In genomic region chr11:100406995-100407705, GRCm38 (mm10) we compare ENCODE assay signal across 15 mouse cellular contexts. TPM values are rescaled to one million over a fixed set of nuclear protein-coding genes. Genes with fewer than 3 reads are reported as not detected.
A peak's percentile ranks its signal among the peaks of the same experiment; 100 is the strongest.
DNase-seq lines count a peak whose midpoint lies in the region; ATAC-seq and TF ChIP-seq lines count a peak whose summit lies in the region.
"Had no signal": no experiment of that assay in that cellular context is flagged by ENCODE, and none has a peak within 500 bp of the region (broad histone marks: within the 10 kb centered on the region; RNA-seq: fewer than 3 reads in every experiment).

No protein-coding gene starts in this region.

- no peak overlapping the region for H3K4me2 ChIP-seq in midbrain, embryonic 12.5 days (replicated peaks)
- no peak overlapping the region for H3K4me2 ChIP-seq in midbrain, embryonic 13.5 days (replicated peaks)
- no peak overlapping the region for H3K4me2 ChIP-seq in stomach, postnatal 0 days (replicated peaks; ENCODE audit: low read depth)
- no peak overlapping the region for H3K4me2 ChIP-seq in kidney, embryonic 15.5 days
- H3K4me2 ChIP-seq: hindbrain, embryonic 15.5 days; limb, embryonic 13.5 days; neural tube, embryonic 13.5 days had no signal

- no peak for TF ChIP-seq POLR2A in cerebellum, adult 2 months (IDR thresholded peaks at IDR 0.05; ENCODE audit: borderline replicate concordance, insufficient read depth, low read length)

- peaks cover 3% of the 10 kb centered on the region; the same call in 1 of the 2 replicates for H3K4me1 ChIP-seq in midbrain, embryonic 12.5 days
- peaks cover 10% of the 10 kb centered on the region for H3K4me1 ChIP-seq in midbrain, embryonic 13.5 days (replicated peaks)
- peaks cover 45% of the 10 kb centered on the region for H3K4me1 ChIP-seq in cerebellum, adult 2 months (ENCODE audit: control insufficient read depth, insufficient read depth, low read length)
- peaks cover 12% of the 10 kb centered on the region for H3K4me1 ChIP-seq in stomach, postnatal 0 days (replicated peaks; ENCODE audit: control insufficient read depth, insufficient read depth)
- peaks cover 45% of the 10 kb centered on the region for H3K4me1 ChIP-seq in kidney, embryonic 15.5 days

- no peak for TF ChIP-seq EP300 in stomach, postnatal 0 days (optimal IDR thresholded peaks at IDR 0.05)

- no peak overlapping the region for H3K4me3 ChIP-seq in midbrain, embryonic 12.5 days
- no peak overlapping the region for H3K4me3 ChIP-seq in midbrain, embryonic 13.5 days (replicated peaks)
- H3K4me3 ChIP-seq in cerebellum, adult 2 months (replicated peaks; ENCODE audit: insufficient read depth, low read depth, low read length) = peak overlapping the region; percentile 17
- H3K4me3 ChIP-seq in stomach, postnatal 0 days (ENCODE audit: low read depth, low read length) = no peak overlapping the region
- H3K4me3 ChIP-seq in kidney, embryonic 15.5 days (replicated peaks) = no peak overlapping the region
- H3K4me3 ChIP-seq: gastrocnemius, adult 2 months; heart, adult 2 months; hindbrain, embryonic 15.5 days; limb, embryonic 13.5 days; megakaryocyte, embryonic 14.5 days; neural tube, embryonic 13.5 days had no signal

- 0 out of 2 replicates have a peak overlapping the region, but pooled peaks have one; percentile 15 for H3K9ac ChIP-seq in midbrain, embryonic 12.5 days (replicated peaks)
- H3K9ac ChIP-seq in midbrain, embryonic 13.5 days (replicated peaks) = no peak overlapping the region
- no peak overlapping the region for H3K9ac ChIP-seq in stomach, postnatal 0 days (ENCODE audit: low read length)
- no peak overlapping the region for H3K9ac ChIP-seq in kidney, embryonic 15.5 days
- H3K9ac ChIP-seq: hindbrain, embryonic 15.5 days; limb, embryonic 13.5 days; neural tube, embryonic 13.5 days had no signal

- no peaks in the 10 kb centered on the region for H3K9me3 ChIP-seq in midbrain, embryonic 12.5 days
- no peaks in the 10 kb centered on the region for H3K9me3 ChIP-seq in midbrain, embryonic 13.5 days
- no peaks in the 10 kb centered on the region for H3K9me3 ChIP-seq in stomach, postnatal 0 days (ENCODE audit: control insufficient read depth, low read length)
- H3K9me3 ChIP-seq in kidney, embryonic 15.5 days (replicated peaks) = no peaks in the 10 kb centered on the region
- H3K9me3 ChIP-seq: hindbrain, embryonic 15.5 days; limb, embryonic 13.5 days; megakaryocyte, embryonic 14.5 days; neural tube, embryonic 13.5 days had no signal

- no peak for TF ChIP-seq CTCF in cerebellum, adult 2 months (IDR thresholded peaks at IDR 0.05; ENCODE audit: borderline replicate concordance, insufficient read depth, low read depth, low read length)
- TF ChIP-seq CTCF in stomach, postnatal 0 days (IDR thresholded peaks at IDR 0.05; ENCODE audit: low read depth) = no peak

- 0 out of 2 replicates have a peak, but pooled peaks cover under 1% of the 10 kb centered on the region for H3K27me3 ChIP-seq in midbrain, embryonic 12.5 days
- no peaks in the 10 kb centered on the region for H3K27me3 ChIP-seq in midbrain, embryonic 13.5 days
- H3K27me3 ChIP-seq in cerebellum, adult 2 months (ENCODE audit: control insufficient read depth, insufficient read depth, low read length) = no peaks in the 10 kb centered on the region
- H3K27me3 ChIP-seq in stomach, postnatal 0 days (ENCODE audit: control insufficient read depth, insufficient read depth, low read length) = no peaks in the 10 kb centered on the region
- no peaks in the 10 kb centered on the region for H3K27me3 ChIP-seq in kidney, embryonic 15.5 days
- H3K27me3 ChIP-seq: hindbrain, embryonic 15.5 days; limb, embryonic 13.5 days; neural tube, embryonic 13.5 days had no signal

- DNase-seq in cerebellum, adult 2 months = peak; percentile 89 to 98
- peak; percentile 80 to 90 for DNase-seq in cerebellum, postnatal 14 days
- DNase-seq in stomach, postnatal 0 days (ENCODE audit: low spot score) = no peak
- no peak for DNase-seq in kidney, postnatal 10 days

- no peak for ATAC-seq in midbrain, embryonic 12.5 days (ENCODE audit: low FRiP score, low read depth)
- no peak for ATAC-seq in midbrain, embryonic 13.5 days
- ATAC-seq in stomach, postnatal 0 days (ENCODE audit: low FRiP score, low TSS enrichment) = no peak
- ATAC-seq in kidney, embryonic 15.5 days (replicated peaks; ENCODE audit: low FRiP score) = no peak
- ATAC-seq: intestine, embryonic 16.5 days had no signal

- WGBS in midbrain, embryonic 12.5 days = 84% methylated on average over 5 of the region's 5 CpGs
- 88% methylated on average over 5 of the region's 5 CpGs for WGBS in midbrain, embryonic 13.5 days
- 24% methylated on average over 5 of the region's 5 CpGs for WGBS in cerebellum, adult 2 months
- WGBS in stomach, postnatal 0 days = 65% methylated on average over 5 of the region's 5 CpGs
- 86% methylated on average over 5 of the region's 5 CpGs for WGBS in kidney, embryonic 15.5 days

- H3K27ac ChIP-seq in midbrain, embryonic 12.5 days (replicated peaks) = no peak overlapping the region
- H3K27ac ChIP-seq in midbrain, embryonic 13.5 days = no peak overlapping the region
- peak overlapping the region; percentile 93 for H3K27ac ChIP-seq in cerebellum, adult 2 months (ENCODE audit: insufficient read depth, low read length)
- peak overlapping the region; percentile 80 for H3K27ac ChIP-seq in stomach, postnatal 0 days (replicated peaks)
- no peak overlapping the region for H3K27ac ChIP-seq in kidney, embryonic 15.5 days
- H3K27ac ChIP-seq: gastrocnemius, adult 2 months; heart, adult 2 months; hindbrain, embryonic 15.5 days; limb, embryonic 13.5 days; neural tube, embryonic 13.5 days had no signal

- peaks cover 3% of the 10 kb centered on the region; the same call in 1 of the 2 replicates for H3K36me3 ChIP-seq in midbrain, embryonic 12.5 days
- 0 out of 2 replicates have a peak, but pooled peaks cover 7% of the 10 kb centered on the region for H3K36me3 ChIP-seq in midbrain, embryonic 13.5 days
- no peaks in the 10 kb centered on the region; the same call in 1 of the 2 replicates for H3K36me3 ChIP-seq in stomach, postnatal 0 days (ENCODE audit: control insufficient read depth, insufficient read depth, low read length)
- H3K36me3 ChIP-seq in kidney, embryonic 15.5 days = peaks cover 31% of the 10 kb centered on the region
- H3K36me3 ChIP-seq: hindbrain, embryonic 15.5 days; neural tube, embryonic 13.5 days had no signal

RNA-seq across cellular contexts. Expression of gene P3h4, which starts 7.5 kb away (rescaled TPM):
- 19.7 and 25.4 TPM in 2 replicates for polyA plus RNA-seq in midbrain, embryonic 12.5 days (2016; fragmentation: Nextera tagmentation; extraction: Ambion mirVana)
- 13.7 and 16.8 TPM in 2 replicates for polyA plus RNA-seq in midbrain, embryonic 13.5 days (2015; fragmentation: Nextera tagmentation; extraction: Ambion mirVana)
- polyA plus RNA-seq in cerebellum, adult 2 months (2012; rRNA removed) = 17.6 and 19.6 TPM in 2 replicates
- 40.6 and 43.2 TPM in 2 replicates for polyA plus RNA-seq in stomach, postnatal 0 days (2015; fragmentation: Nextera tagmentation; extraction: Ambion mirVana)
- 59.0 and 67.2 TPM in 2 replicates for polyA plus RNA-seq in kidney, embryonic 15.5 days (2015; fragmentation: Nextera tagmentation; extraction: Ambion mirVana)

RNA-seq across cellular contexts. Expression of gene Fkbp10, which starts 8.3 kb away (rescaled TPM):
- 44.5 and 48.0 TPM in 2 replicates for polyA plus RNA-seq in midbrain, embryonic 12.5 days (2016; fragmentation: Nextera tagmentation; extraction: Ambion mirVana)
- 16.4 and 19.9 TPM in 2 replicates for polyA plus RNA-seq in midbrain, embryonic 13.5 days (2015; fragmentation: Nextera tagmentation; extraction: Ambion mirVana)
- 8.0 and 8.6 TPM in 2 replicates for polyA plus RNA-seq in cerebellum, adult 2 months (2012; rRNA removed)
- 59.5 and 62.1 TPM in 2 replicates for polyA plus RNA-seq in stomach, postnatal 0 days (2015; fragmentation: Nextera tagmentation; extraction: Ambion mirVana)
- polyA plus RNA-seq in kidney, embryonic 15.5 days (2015; fragmentation: Nextera tagmentation; extraction: Ambion mirVana) = 130 and 139 TPM in 2 replicates

RNA-seq across cellular contexts. Expression of gene Jup, which starts 9.6 kb away (rescaled TPM):
- 46.4 and 53.8 TPM in 2 replicates for polyA plus RNA-seq in midbrain, embryonic 12.5 days (2016; fragmentation: Nextera tagmentation; extraction: Ambion mirVana)
- 69.2 and 70.5 TPM in 2 replicates for polyA plus RNA-seq in midbrain, embryonic 13.5 days (2015; fragmentation: Nextera tagmentation; extraction: Ambion mirVana)
- 127 and 162 TPM in 2 replicates for polyA plus RNA-seq in cerebellum, adult 2 months (2012; rRNA removed)
- 234 and 259 TPM in 2 replicates for polyA plus RNA-seq in stomach, postnatal 0 days (2015; fragmentation: Nextera tagmentation; extraction: Ambion mirVana)
- 107 and 121 TPM in 2 replicates for polyA plus RNA-seq in kidney, embryonic 15.5 days (2015; fragmentation: Nextera tagmentation; extraction: Ambion mirVana)

RNA-seq across cellular contexts. Expression of gene Nt5c3b, which starts 34.5 kb away (rescaled TPM):
- 93.9 and 100.0 TPM in 2 replicates for polyA plus RNA-seq in midbrain, embryonic 12.5 days (2016; fragmentation: Nextera tagmentation; extraction: Ambion mirVana)
- polyA plus RNA-seq in midbrain, embryonic 13.5 days (2015; fragmentation: Nextera tagmentation; extraction: Ambion mirVana) = 99.3 and 101 TPM in 2 replicates
- polyA plus RNA-seq in cerebellum, adult 2 months (2012; rRNA removed) = 79.9 and 85.7 TPM in 2 replicates
- 69.6 and 70.7 TPM in 2 replicates for polyA plus RNA-seq in stomach, postnatal 0 days (2015; fragmentation: Nextera tagmentation; extraction: Ambion mirVana)
- 119 and 121 TPM in 2 replicates for polyA plus RNA-seq in kidney, embryonic 15.5 days (2015; fragmentation: Nextera tagmentation; extraction: Ambion mirVana)

RNA-seq across cellular contexts. Expression of gene Klhl10, which starts 34.6 kb away (rescaled TPM):
- 0.75 and 0.89 TPM in 2 replicates for polyA plus RNA-seq in midbrain, embryonic 12.5 days (2016; fragmentation: Nextera tagmentation; extraction: Ambion mirVana)
- 0.85 and 1.2 TPM in 2 replicates for polyA plus RNA-seq in midbrain, embryonic 13.5 days (2015; fragmentation: Nextera tagmentation; extraction: Ambion mirVana)
- polyA plus RNA-seq in cerebellum, adult 2 months (2012; rRNA removed) = 0.46 and 0.49 TPM in 2 replicates
- 0.16 and 0.22 TPM in 2 replicates for polyA plus RNA-seq in stomach, postnatal 0 days (2015; fragmentation: Nextera tagmentation; extraction: Ambion mirVana)
- 0.44 and 0.54 TPM in 2 replicates for polyA plus RNA-seq in kidney, embryonic 15.5 days (2015; fragmentation: Nextera tagmentation; extraction: Ambion mirVana)
- polyA plus RNA-seq: liver, embryonic 16.5 days had no signal

Comparison
In these comparisons a context has a peak if more than half of its experiments do, and no peak if none do; other contexts are left out.
1. H3K27ac ChIP-seq: peak in cerebellum, adult 2 months (single experiment) and stomach, postnatal 0 days (single experiment); none in midbrain, embryonic 12.5 days (single experiment), midbrain, embryonic 13.5 days (single experiment) and kidney, embryonic 15.5 days (single experiment).
2. DNase-seq: peak in cerebellum, adult 2 months (2 of 2) and cerebellum, postnatal 14 days (2 of 2); none in stomach, postnatal 0 days (single experiment) and kidney, postnatal 10 days (single experiment).